In the genomic region with DNA sequence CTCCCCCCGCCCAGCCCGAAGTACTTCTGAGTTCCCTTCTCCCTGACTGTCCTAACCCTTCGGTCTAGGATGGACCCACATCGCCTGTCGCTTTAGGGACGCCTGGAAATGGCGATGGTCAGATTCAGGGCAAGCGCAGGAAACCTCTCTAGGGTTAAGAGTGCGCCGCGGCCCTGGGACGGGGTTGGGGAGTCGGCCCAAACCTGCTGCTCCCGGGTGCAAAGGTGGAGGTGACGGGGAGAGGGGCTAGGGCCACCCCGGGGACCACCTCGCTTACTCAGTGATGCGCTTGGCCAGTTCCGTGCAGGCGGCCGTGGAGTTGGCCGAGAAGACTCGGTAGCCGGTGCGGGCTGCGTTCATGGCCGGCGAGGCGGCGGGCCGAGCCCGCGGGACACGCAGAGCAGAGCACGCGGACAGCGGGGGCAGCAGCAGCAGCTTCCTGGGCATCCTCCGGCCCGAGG, we compare ENCODE assay signal across 8 mouse cellular contexts. TPM values are rescaled to one million over a fixed set of nuclear protein-coding genes. Genes with fewer than 3 reads are reported as not detected.
A peak's percentile ranks its signal among the peaks of the same experiment; 100 is the strongest.
DNase-seq lines count a peak whose midpoint lies in the region; ATAC-seq lines count a peak whose summit lies in the region.

No protein-coding gene starts in this region.

- H3K4me1 ChIP-seq in forebrain, embryonic 11.5 days (replicated peaks; ENCODE audit: control insufficient read depth, insufficient read depth, low read length): peaks cover 7% of the 10 kb centered on the region; the same call in 1 of the 2 replicates
- peaks cover 30% of the 10 kb centered on the region for H3K4me1 ChIP-seq in liver, embryonic 12.5 days
- H3K4me1 ChIP-seq in stomach, embryonic 16.5 days (ENCODE audit: control insufficient read depth, insufficient read depth, low read length): peaks cover 20% of the 10 kb centered on the region

- H3K4me2 ChIP-seq in forebrain, embryonic 11.5 days (ENCODE audit: low read depth, low read length, severe bottlenecking): peak overlapping the region; percentile 58
- peak overlapping the region; percentile 96 for H3K4me2 ChIP-seq in liver, embryonic 12.5 days
- peak overlapping the region; percentile 65 for H3K4me2 ChIP-seq in stomach, embryonic 16.5 days (ENCODE audit: low read depth, low read length)

- H3K27ac ChIP-seq in forebrain, embryonic 11.5 days (ENCODE audit: low read depth, low read length): peak overlapping the region; percentile 81
- peak overlapping the region; percentile 84 for H3K27ac ChIP-seq in liver, embryonic 12.5 days
- H3K27ac ChIP-seq in stomach, embryonic 16.5 days (ENCODE audit: low read length): peak overlapping the region; percentile 95

- peak overlapping the region; percentile 95 for H3K9ac ChIP-seq in forebrain, embryonic 11.5 days (ENCODE audit: low read length)
- H3K9ac ChIP-seq in liver, embryonic 12.5 days: peak overlapping the region; percentile 93
- peak overlapping the region; percentile 95 for H3K9ac ChIP-seq in stomach, embryonic 16.5 days (ENCODE audit: low read length)

- H3K36me3 ChIP-seq in forebrain, embryonic 11.5 days (ENCODE audit: control insufficient read depth, insufficient read depth, low read length): peaks cover 6% of the 10 kb centered on the region; the same call in 1 of the 2 replicates
- H3K36me3 ChIP-seq in liver, embryonic 12.5 days: peaks cover 38% of the 10 kb centered on the region
- H3K36me3 ChIP-seq in stomach, embryonic 16.5 days (ENCODE audit: control insufficient read depth, insufficient read depth, low read length): peaks cover 14% of the 10 kb centered on the region

- peak; percentile 33 to 67 for DNase-seq in kidney, postnatal 25 days
- no peak for DNase-seq in kidney, adult 9 months
- peak; percentile 53 for DNase-seq in R1 (ENCODE audit: low read depth, low spot score)
- no peak for DNase-seq in forebrain, embryonic 11.5 days (ENCODE audit: low spot score)
- no peak for DNase-seq in frontal cortex, postnatal 14 days (ENCODE audit: low spot score in 2 of 2)
- DNase-seq in gastrocnemius, adult 8-10 months (ENCODE audit: low spot score in 2 of 2): no peak

- no peaks in the 10 kb centered on the region for H3K27me3 ChIP-seq in forebrain, embryonic 11.5 days (ENCODE audit: control insufficient read depth, insufficient read depth, low read length)
- H3K27me3 ChIP-seq in liver, embryonic 12.5 days (replicated peaks): no peaks in the 10 kb centered on the region
- H3K27me3 ChIP-seq in stomach, embryonic 16.5 days (ENCODE audit: control insufficient read depth, insufficient read depth, low read length): no peaks in the 10 kb centered on the region

- ATAC-seq in forebrain, embryonic 11.5 days (replicated peaks; ENCODE audit: low FRiP score): peak; percentile 74
- peak; percentile 27 for ATAC-seq in liver, embryonic 12.5 days
- peak; percentile 8; the same call in 1 of the 2 replicates for ATAC-seq in stomach, embryonic 16.5 days (ENCODE audit: insufficient read depth, low FRiP score)

- H3K4me3 ChIP-seq in forebrain, embryonic 11.5 days (ENCODE audit: low read depth, low read length): peak overlapping the region; percentile 70
- peak overlapping the region; percentile 93 for H3K4me3 ChIP-seq in liver, embryonic 12.5 days
- peak overlapping the region; percentile 85 for H3K4me3 ChIP-seq in stomach, embryonic 16.5 days (replicated peaks; ENCODE audit: low read length)

- H3K9me3 ChIP-seq in forebrain, embryonic 11.5 days (ENCODE audit: control insufficient read depth, low read length): no peaks in the 10 kb centered on the region; the same call in 1 of the 2 replicates
- H3K9me3 ChIP-seq in liver, embryonic 12.5 days (replicated peaks): 0 out of 2 replicates have a peak, but pooled peaks cover 6% of the 10 kb centered on the region
- no peaks in the 10 kb centered on the region for H3K9me3 ChIP-seq in stomach, embryonic 16.5 days (replicated peaks; ENCODE audit: control insufficient read depth, low read length)

- WGBS in forebrain, embryonic 11.5 days: under 1% methylated on average over 39 of the region's 39 CpGs
- WGBS in liver, embryonic 12.5 days (ENCODE audit: insufficient replicate concordance): under 1% methylated on average over 29 of the region's 39 CpGs
- 0% methylated on average over 39 of the region's 39 CpGs for WGBS in stomach, embryonic 16.5 days

RNA-seq across cellular contexts. Expression of gene Prpsap1, which starts 4.2 kb away (rescaled TPM):
- polyA plus RNA-seq in forebrain, embryonic 11.5 days (2014; fragmentation: Nextera tagmentation; extraction: Ambion mirVana): 188 and 195 TPM in 2 replicates
- polyA plus RNA-seq in liver, embryonic 12.5 days (2016; fragmentation: Nextera tagmentation; extraction: Ambion mirVana): 69.9 and 77.1 TPM in 2 replicates
- polyA plus RNA-seq in stomach, embryonic 16.5 days (2015; fragmentation: Nextera tagmentation; extraction: Ambion mirVana): 190 and 195 TPM in 2 replicates
- 10 to 100 TPM; 10.4 to 12.7 (median 11.5) TPM for total RNA-seq in gastrocnemius, adult 8-10 months (2022)

RNA-seq across cellular contexts. Expression of gene Qrich2, which starts 23.8 kb away (rescaled TPM):
- polyA plus RNA-seq in forebrain, embryonic 11.5 days (2014; fragmentation: Nextera tagmentation; extraction: Ambion mirVana): not detected in 2 replicates
- polyA plus RNA-seq in liver, embryonic 12.5 days (2016; fragmentation: Nextera tagmentation; extraction: Ambion mirVana): not detected in 2 replicates
- polyA plus RNA-seq in stomach, embryonic 16.5 days (2015; fragmentation: Nextera tagmentation; extraction: Ambion mirVana): 0.20 and 0.53 TPM in 2 replicates
- not detected for total RNA-seq in gastrocnemius, adult 8-10 months (2022)

RNA-seq across cellular contexts. Expression of gene Sphk1, which starts 40.9 kb away (rescaled TPM):
- polyA plus RNA-seq in forebrain, embryonic 11.5 days (2014; fragmentation: Nextera tagmentation; extraction: Ambion mirVana): 3.8 and 3.9 TPM in 2 replicates
- 26.9 and 28.0 TPM in 2 replicates for polyA plus RNA-seq in liver, embryonic 12.5 days (2016; fragmentation: Nextera tagmentation; extraction: Ambion mirVana)
- polyA plus RNA-seq in stomach, embryonic 16.5 days (2015; fragmentation: Nextera tagmentation; extraction: Ambion mirVana): 12.4 and 15.3 TPM in 2 replicates
- total RNA-seq in gastrocnemius, adult 8-10 months (2022): under 1 TPM; 0.15 to 0.75 (median 0.51) TPM

RNA-seq across cellular contexts. Expression of gene Ubald2, which starts 55.9 kb away (rescaled TPM):
- 80.2 and 83.7 TPM in 2 replicates for polyA plus RNA-seq in forebrain, embryonic 11.5 days (2014; fragmentation: Nextera tagmentation; extraction: Ambion mirVana)
- polyA plus RNA-seq in liver, embryonic 12.5 days (2016; fragmentation: Nextera tagmentation; extraction: Ambion mirVana): 32.3 and 32.6 TPM in 2 replicates
- 30.2 and 34.8 TPM in 2 replicates for polyA plus RNA-seq in stomach, embryonic 16.5 days (2015; fragmentation: Nextera tagmentation; extraction: Ambion mirVana)
- total RNA-seq in gastrocnemius, adult 8-10 months (2022): 10 to 100 TPM; 35.1 to 63.5 (median 47.7) TPM

Comparison
In these comparisons a context has a peak if more than half of its experiments do, and no peak if none do; other contexts are left out.
1. DNase-seq: peak in kidney, postnatal 25 days (2 of 2) and R1 (single experiment); none in kidney, adult 9 months (single experiment), forebrain, embryonic 11.5 days (single experiment), frontal cortex, postnatal 14 days (0 of 2) and gastrocnemius, adult 8-10 months (0 of 2).
2. ATAC-seq: peak in every context shown above with its lines; median percentile 74 in forebrain, embryonic 11.5 days; 27 in liver, embryonic 12.5 days; 8 in stomach, embryonic 16.5 days.
3. Peak in every context shown above with its lines, with median percentiles within 50 percentile points of each other: H3K27ac ChIP-seq, H3K4me2 ChIP-seq, H3K4me3 ChIP-seq and H3K9ac ChIP-seq.